Mouse (Mus musculus) forebrain, embryonic 10.5 days (tissue): ENCODE measurements around the gene Dis3l. TPM values are rescaled to one million over a fixed set of nuclear protein-coding genes. Genes with fewer than 3 reads are reported as not detected.

Experiments
- DNase-seq: peaks from one replicate; pipeline ENCODE4 v3.0.0-alpha.2; 2017; ENCODE audit warnings: low spot score; ENCODE audit errors: extremely low spot score
- H3K27ac ChIP-seq: fragments of 300-500 bp; sonication (generic); 2 replicates; pipeline ENCODE4 v1.5.1; 2016; ENCODE audit warnings: mild to moderate bottlenecking
- H3K27me3 ChIP-seq: fragments of 300-500 bp; sonication (generic); 2 replicates; pipeline ENCODE4 v1.6.1; 2016; ENCODE audit warnings: mild to moderate bottlenecking; ENCODE audit not compliant: poor library complexity, severe bottlenecking
- H3K36me3 ChIP-seq: fragments of 300-500 bp; sonication (generic); replicated peaks from 2 replicates; pipeline ENCODE4 v1.6.1; 2016; ENCODE audit warnings: mild to moderate bottlenecking, moderate library complexity
- H3K4me1 ChIP-seq: fragments of 300-500 bp; sonication (generic); 2 replicates; pipeline ENCODE4 v1.6.1; 2016
- H3K4me3 ChIP-seq: fragments of 300-500 bp; sonication (generic); 2 replicates; pipeline ENCODE4 v1.5.1; 2016; ENCODE audit warnings: mild to moderate bottlenecking, moderate library complexity
- H3K9me3 ChIP-seq: fragments of 300-500 bp; sonication (generic); 2 replicates; pipeline ENCODE4 v1.6.1; 2016; ENCODE audit warnings: mild to moderate bottlenecking, moderate library complexity
- WGBS: fragments of 180-500 bp; shearing (Covaris S2); methylation state at CpG from one replicate; pipeline ENCODE4 v1.1.7; 2016; 5-methylcytosine and 5-hydroxymethylcytosine counted together
- polyA plus RNA-seq: library from polyadenylated mRNA; unstranded; fragments of >200 nt; fragmentation: Nextera tagmentation; extraction: Ambion mirVana; gene quantifications from 2 replicates; pipeline ENCODE4 v1.2.1, GENCODE M21; 2016

The Dis3l gene
- polyA plus RNA-seq, 1 experiment from 2014 or later = 21.9 TPM

GRCm38 (mm10) chr9:64349490-64349889 is 8.4 kb upstream of the Dis3l start:
- H3K27me3 ChIP-seq = no peaks in the 10 kb centered on the region
- no peak overlapping the region for H3K27ac ChIP-seq
- DNase-seq = no peak
- H3K4me3 ChIP-seq = no peak overlapping the region
- H3K4me1 ChIP-seq = no peaks in the 10 kb centered on the region
- 82% methylated on average over 5 of the region's 5 CpGs for WGBS
- no peaks in the 10 kb centered on the region for H3K9me3 ChIP-seq
- no peaks in the 10 kb centered on the region for H3K36me3 ChIP-seq

- H3K27ac ChIP-seq = no peak overlapping the region
- no peaks in the 10 kb centered on the region for H3K4me1 ChIP-seq
- no peak for DNase-seq
- WGBS = 0% methylated on average over 1 of the region's 1 CpGs
- H3K27me3 ChIP-seq = no peaks in the 10 kb centered on the region
- H3K36me3 ChIP-seq = no peaks in the 10 kb centered on the region
- no peaks in the 10 kb centered on the region for H3K9me3 ChIP-seq
- no peak overlapping the region for H3K4me3 ChIP-seq
Observed at GRCm38 (mm10) chr9:64347377-64347776, 6.3 kb upstream of the Dis3l start.

GRCm38 (mm10) chr9:64345931-64346330 is 4.8 kb upstream of the Dis3l start:
- 69% methylated on average over 5 of the region's 5 CpGs for WGBS
- no peaks in the 10 kb centered on the region for H3K27me3 ChIP-seq
- no peaks in the 10 kb centered on the region for H3K36me3 ChIP-seq
- no peaks in the 10 kb centered on the region for H3K9me3 ChIP-seq
- H3K4me1 ChIP-seq = peaks cover 6% of the 10 kb centered on the region
- no peak overlapping the region for H3K27ac ChIP-seq
- H3K4me3 ChIP-seq = no peak overlapping the region
- no peak for DNase-seq

GRCm38 (mm10) chr9:64343656-64344055 is 2.6 kb upstream of the Dis3l start:
- H3K4me1 ChIP-seq = peaks cover 25% of the 10 kb centered on the region
- no peak for DNase-seq
- no peaks in the 10 kb centered on the region for H3K27me3 ChIP-seq
- 90% methylated on average over 2 of the region's 2 CpGs for WGBS
- no peak overlapping the region for H3K4me3 ChIP-seq
- H3K9me3 ChIP-seq = no peaks in the 10 kb centered on the region
- H3K27ac ChIP-seq = no peak overlapping the region
- no peaks in the 10 kb centered on the region for H3K36me3 ChIP-seq

GRCm38 (mm10) chr9:64341671-64342070 is 583 bp upstream of the Dis3l start:
- DNase-seq = no peak
- Histone ChIP-seq H3K27ac (peak overlapping the region; percentile 100; the same call in 1 of the 2 replicates), H3K27me3 (no peaks in the 10 kb centered on the region), H3K9me3 (no peaks in the 10 kb centered on the region), H3K36me3 (0 out of 2 replicates have a peak, but pooled peaks cover 9% of the 10 kb centered on the region), H3K4me3 (peak overlapping the region; percentile 59; the same call in 1 of the 2 replicates), H3K4me1 (peaks cover 25% of the 10 kb centered on the region)
- 91% methylated on average over 8 of the region's 8 CpGs for WGBS

- Histone ChIP-seq H3K9me3 (no peaks in the 10 kb centered on the region), H3K4me1 (peaks cover 25% of the 10 kb centered on the region), H3K27me3 (no peaks in the 10 kb centered on the region), H3K4me3 (peak overlapping the region; percentile 59), H3K36me3 (peaks cover 17% of the 10 kb centered on the region), H3K27ac (peak overlapping the region; percentile 100)
- under 1% methylated on average over 85 of the region's 85 CpGs for WGBS
- DNase-seq = peak; percentile 82
Observed at GRCm38 (mm10) chr9:64340351-64341253, 486 bp downstream of the Dis3l start.

GRCm38 (mm10) chr9:64339361-64339760 is 1.7 kb downstream of the Dis3l start:
- WGBS = 35% methylated on average over 8 of the region's 8 CpGs
- H3K4me3 ChIP-seq = peak overlapping the region; percentile 59
- H3K36me3 ChIP-seq = peaks cover 17% of the 10 kb centered on the region
- no peak for DNase-seq
- peaks cover 25% of the 10 kb centered on the region for H3K4me1 ChIP-seq
- no peaks in the 10 kb centered on the region for H3K9me3 ChIP-seq
- no peak overlapping the region for H3K27ac ChIP-seq
- no peaks in the 10 kb centered on the region for H3K27me3 ChIP-seq

- H3K4me3 ChIP-seq = no peak overlapping the region
- no peak overlapping the region for H3K27ac ChIP-seq
- H3K9me3 ChIP-seq = no peaks in the 10 kb centered on the region
- no peaks in the 10 kb centered on the region for H3K27me3 ChIP-seq
- H3K36me3 ChIP-seq = peaks cover 17% of the 10 kb centered on the region
- peaks cover 18% of the 10 kb centered on the region for H3K4me1 ChIP-seq
- DNase-seq = no peak
- WGBS = 90% methylated on average over 6 of the region's 6 CpGs
Observed at GRCm38 (mm10) chr9:64335825-64336224, 5.3 kb downstream of the Dis3l start.

- Histone ChIP-seq H3K4me3 (no peak overlapping the region), H3K36me3 (peaks cover 90% of the 10 kb centered on the region)
- 96% methylated on average over 7 of the region's 7 CpGs for WGBS
Observed at GRCm38 (mm10) chr9:64323976-64324375, 17.1 kb downstream of the Dis3l start.

GRCm38 (mm10) chr9:64316986-64317385 is 24.1 kb downstream of the Dis3l start:
- H3K27me3 ChIP-seq = no peaks in the 10 kb centered on the region
- no peaks in the 10 kb centered on the region for H3K9me3 ChIP-seq
- no peak overlapping the region for H3K4me3 ChIP-seq
- no peaks in the 10 kb centered on the region for H3K4me1 ChIP-seq
- WGBS = 97% methylated on average over 5 of the region's 5 CpGs
- peaks cover 82% of the 10 kb centered on the region for H3K36me3 ChIP-seq
- no peak for DNase-seq
- H3K27ac ChIP-seq = no peak overlapping the region

More at GRCm38 (mm10) chr9:64323976-64324375, 17.1 kb downstream of the Dis3l start:
- Histone ChIP-seq H3K27me3 (no peaks in the 10 kb centered on the region), H3K9me3 (no peaks in the 10 kb centered on the region), H3K4me1 (no peaks in the 10 kb centered on the region), H3K27ac (no peak overlapping the region)
- DNase-seq = no peak

GRCm38 (mm10) chr9:64314696-64315095 is 26.4 kb downstream of the Dis3l start:
- Histone ChIP-seq H3K36me3 (peaks cover 78% of the 10 kb centered on the region), H3K27me3 (no peaks in the 10 kb centered on the region), H3K9me3 (no peaks in the 10 kb centered on the region), H3K27ac (no peak overlapping the region), H3K4me1 (no peaks in the 10 kb centered on the region), H3K4me3 (no peak overlapping the region)
- no peak for DNase-seq
- 95% methylated on average over 6 of the region's 6 CpGs for WGBS

GRCm38 (mm10) chr9:64312128-64312527 is 29.0 kb downstream of the Dis3l start:
- Histone ChIP-seq H3K36me3 (peaks cover 74% of the 10 kb centered on the region), H3K4me1 (no peaks in the 10 kb centered on the region), H3K9me3 (no peaks in the 10 kb centered on the region), H3K27me3 (no peaks in the 10 kb centered on the region), H3K4me3 (no peak overlapping the region), H3K27ac (no peak overlapping the region)
- DNase-seq = no peak
- 15% methylated on average over 1 of the region's 1 CpGs for WGBS

GRCm38 (mm10) chr9:64310996-64311785 is 29.9 kb downstream of the Dis3l start:
- 86% methylated on average over 16 of the region's 16 CpGs for WGBS
- Histone ChIP-seq H3K27me3 (no peaks in the 10 kb centered on the region), H3K36me3 (peaks cover 75% of the 10 kb centered on the region), H3K4me1 (no peaks in the 10 kb centered on the region), H3K9me3 (no peaks in the 10 kb centered on the region), H3K4me3 (no peak overlapping the region), H3K27ac (no peak overlapping the region)
- no peak for DNase-seq
